Mouse (Mus musculus) liver, embryonic 14.5 days (tissue): ENCODE measurements around the gene U2af1l4.

Experiments used
- CTCF ChIP-seq: IDR thresholded peaks from 2 replicates; pipeline ENCODE4 v1.5.1; 2016; ENCODE audit warnings: antibody characterized with exemption, low read depth, control low read depth
- EP300 ChIP-seq: IDR thresholded peaks from 2 replicates; pipeline ENCODE4 v1.6.1; 2016; ENCODE audit warnings: antibody characterized with exemption, low read depth

- TF ChIP-seq CTCF, result no peak
- TF ChIP-seq EP300, result no peak
Observed at GRCm38 (mm10) chr7:30594510-30595024, 31.5 kb downstream of the U2af1l4 start.
